Mouse (Mus musculus): ENCODE data around the gene Cacna1s.

Cacna1s gene

GRCm38 (mm10) chr1:136137071-136137531, 84.6 kb downstream of the Cacna1s start:
- no peak for DNase-seq (ENCODE audit: low spot score in 2 of 2)

DNA sequence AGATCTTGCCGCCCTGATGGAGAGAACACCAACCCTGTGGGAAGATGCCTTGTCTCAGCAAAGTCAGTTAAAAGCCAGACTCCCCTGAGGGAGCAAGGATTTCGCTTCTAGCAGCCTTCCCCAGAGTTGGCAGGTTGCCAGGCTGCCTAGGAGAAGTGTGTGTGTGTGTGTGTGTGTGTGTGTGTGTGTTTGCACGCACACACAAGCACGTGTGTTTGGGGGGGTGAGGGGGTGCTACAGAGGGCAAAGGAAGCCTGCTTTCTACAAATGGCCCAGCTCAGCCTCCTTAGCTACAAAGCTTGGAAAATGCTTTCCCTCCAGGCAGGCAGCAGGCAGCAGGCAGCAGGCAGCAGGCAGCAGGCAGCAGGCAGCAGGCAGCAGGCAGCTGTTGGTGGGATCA, 85.0 kb downstream of the Cacna1s start:
- no peak for DNase-seq (ENCODE audit: low spot score in 2 of 2)

GRCm38 (mm10) chr1:136138191-136138830, 85.8 kb downstream of the Cacna1s start:
- no peak for DNase-seq (ENCODE audit: low spot score in 2 of 2)

- DNase-seq (ENCODE audit: low spot score in 2 of 2) = peak; percentile 89
Measured at GRCm38 (mm10) chr1:136139990-136140640, 87.6 kb downstream of the Cacna1s start.

DNA sequence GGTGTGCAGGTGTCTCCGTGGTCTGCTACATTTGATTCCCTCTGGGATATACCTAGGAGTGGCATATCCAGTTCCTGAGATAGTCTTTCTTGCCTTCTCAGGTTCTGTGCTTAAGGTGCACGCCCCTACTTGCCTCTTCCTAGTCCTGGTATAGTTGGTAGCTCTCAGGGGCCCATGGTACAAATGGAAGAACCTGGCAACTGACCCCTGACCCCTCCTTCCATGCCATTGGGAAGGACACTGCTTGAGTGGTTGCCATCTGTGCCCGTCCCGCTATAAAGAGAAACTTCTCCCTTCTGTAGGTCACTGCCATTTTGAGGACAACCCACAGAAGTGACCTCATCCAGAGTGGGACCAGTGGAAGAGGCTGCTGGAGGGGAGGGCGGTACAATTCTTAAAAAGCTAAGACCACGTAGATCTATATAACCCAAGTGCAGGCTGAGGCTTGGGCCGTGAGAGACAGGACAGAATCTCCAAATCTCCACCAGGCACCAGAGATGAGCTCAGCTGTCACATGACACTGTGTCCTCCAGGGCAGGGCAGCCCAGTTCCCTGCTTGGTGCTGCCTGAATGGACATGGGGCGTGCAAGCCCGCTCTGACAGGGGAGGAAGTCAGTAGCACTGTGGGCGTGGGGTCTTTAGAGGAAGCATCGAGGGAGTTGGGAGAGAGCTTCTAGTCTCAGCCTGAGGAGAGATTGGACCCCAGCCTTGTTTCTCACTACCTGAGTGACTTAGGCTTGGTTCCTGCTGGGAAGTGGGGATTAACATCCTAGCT, 88.8 kb downstream of the Cacna1s start:
- DNase-seq (ENCODE audit: low spot score in 2 of 2) = no peak

- DNase-seq (ENCODE audit: low spot score in 2 of 2) = peak in 1 of 2 experiments; percentile 72
Measured at GRCm38 (mm10) chr1:136142336-136142735, 89.8 kb downstream of the Cacna1s start.

DNA sequence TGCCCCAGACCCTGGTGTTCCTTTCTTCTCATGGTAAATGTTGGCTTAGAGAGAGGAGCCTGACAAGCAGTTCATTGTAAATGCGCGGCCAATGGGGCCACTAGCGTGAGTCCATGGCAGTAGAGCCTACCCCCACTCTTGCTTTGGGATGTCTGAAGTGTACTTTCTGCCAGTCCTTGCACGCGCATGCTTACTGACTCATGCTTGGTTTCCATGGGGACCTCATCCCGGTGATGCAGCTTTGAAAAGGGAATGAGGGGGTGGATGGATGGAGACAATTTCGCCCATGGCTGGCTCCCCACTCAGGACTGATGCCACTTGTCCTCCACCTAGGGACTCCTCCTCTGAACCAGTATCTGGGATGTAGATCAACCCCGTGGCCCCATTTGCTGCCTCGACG, 91.0 kb downstream of the Cacna1s start:
- DNase-seq (ENCODE audit: low spot score in 2 of 2) = peak; percentile 76 to 86

- no peak for DNase-seq (ENCODE audit: low spot score in 2 of 2)
Measured at GRCm38 (mm10) chr1:136149702-136150101, 97.2 kb downstream of the Cacna1s start.

DNA sequence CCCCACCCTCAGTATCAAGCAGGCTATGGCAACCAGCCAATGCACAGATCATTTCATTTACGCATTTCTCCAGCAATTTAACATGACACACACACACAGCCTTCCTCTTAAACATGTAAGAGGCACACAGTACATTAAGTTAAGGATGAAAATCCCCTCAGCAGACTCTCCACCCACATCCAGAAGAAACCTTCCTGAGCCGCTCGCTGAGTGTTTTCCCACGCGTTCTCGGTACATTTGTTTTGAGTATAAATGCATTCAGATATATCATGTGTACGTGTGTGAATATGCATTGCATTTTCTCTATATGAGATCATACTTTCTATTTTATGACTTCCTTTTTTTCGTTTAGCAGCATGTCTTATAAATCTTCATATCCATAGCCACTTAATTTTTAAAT, 98.8 kb downstream of the Cacna1s start:
- DNase-seq (ENCODE audit: low spot score in 2 of 2) = no peak

- no peak for DNase-seq (ENCODE audit: low spot score in 2 of 2)
Measured at GRCm38 (mm10) chr1:136156304-136156703, 103.8 kb downstream of the Cacna1s start.

GRCm38 (mm10) chr1:136156951-136157350, 104.4 kb downstream of the Cacna1s start:
- DNase-seq (ENCODE audit: low spot score in 2 of 2) = no peak

DNA sequence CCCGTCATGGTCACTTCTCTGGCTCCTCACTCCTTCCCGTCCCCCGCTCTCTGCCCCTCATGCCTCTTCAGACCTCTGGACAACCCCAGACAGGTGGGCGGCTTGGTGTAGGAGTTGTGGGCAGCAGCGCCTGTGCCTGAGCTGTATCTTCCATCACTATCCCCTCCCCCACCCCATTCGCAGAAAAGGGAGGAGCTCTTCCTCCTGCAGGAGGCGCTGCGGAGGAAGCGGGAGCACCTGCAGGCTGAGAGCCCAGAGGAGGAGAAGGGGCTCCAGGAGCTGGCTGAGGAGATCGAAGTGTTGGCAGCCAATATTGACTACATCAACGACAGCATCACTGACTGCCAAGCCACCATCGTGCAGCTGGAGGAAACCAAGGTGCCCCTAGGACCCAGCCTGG, 107.3 kb downstream of the Cacna1s start:
- no peak for DNase-seq (ENCODE audit: low spot score in 2 of 2)

- DNase-seq (ENCODE audit: low spot score in 2 of 2) = no peak
Measured at GRCm38 (mm10) chr1:136160297-136160696, 107.7 kb downstream of the Cacna1s start.

DNA sequence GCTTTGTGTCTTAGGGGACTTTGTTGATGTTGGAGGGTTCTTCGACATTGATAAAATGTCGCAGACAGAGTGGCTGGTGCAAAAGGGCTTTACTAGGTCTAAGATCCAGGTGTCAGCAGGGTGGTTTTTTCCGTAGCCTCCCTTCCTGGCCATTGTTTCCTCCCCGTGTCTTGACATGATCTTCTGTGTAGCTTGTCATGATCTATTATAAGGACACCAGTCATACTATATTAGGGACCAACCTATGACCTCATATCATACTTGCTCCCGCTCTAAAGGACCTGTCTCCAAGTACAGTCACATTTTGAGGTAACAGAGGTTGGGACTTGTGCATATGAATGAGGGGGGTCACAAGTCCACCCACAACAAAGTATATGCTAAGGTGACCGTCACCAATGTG, 108.4 kb downstream of the Cacna1s start:
- DNase-seq (ENCODE audit: low spot score in 2 of 2) = no peak

DNA sequence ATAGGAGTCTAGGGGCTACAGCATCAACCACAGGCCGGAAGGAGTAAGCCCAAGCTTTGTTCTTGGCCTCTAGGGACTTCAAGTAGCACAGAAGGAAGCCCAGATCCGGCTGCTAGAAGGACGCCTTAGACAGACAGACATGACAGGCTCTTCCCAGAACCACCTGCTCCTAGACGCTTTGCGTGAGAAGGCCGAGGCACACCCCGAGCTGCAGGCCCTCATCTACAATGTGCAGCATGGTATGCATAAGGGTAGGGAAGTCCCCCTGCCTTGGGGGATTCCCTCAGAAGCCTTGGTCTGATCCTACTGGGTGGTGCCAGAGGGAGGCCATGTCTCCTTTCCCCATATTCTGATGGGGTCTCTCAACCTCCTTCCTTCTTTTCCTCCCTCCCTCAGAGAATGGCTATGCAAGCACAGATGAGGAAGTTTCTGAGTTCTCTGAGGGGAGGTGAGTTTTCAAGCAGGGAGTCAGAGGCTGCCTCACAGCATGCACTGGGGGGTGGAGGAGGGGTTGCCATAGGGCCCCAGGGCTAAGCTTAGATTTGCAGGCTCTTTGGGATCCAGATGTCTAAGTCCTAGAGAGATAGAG, 108.9 kb downstream of the Cacna1s start:
- DNase-seq (ENCODE audit: low spot score in 2 of 2) = no peak

- DNase-seq (ENCODE audit: low spot score in 2 of 2) = no peak
Measured at GRCm38 (mm10) chr1:136165436-136165835, 112.9 kb downstream of the Cacna1s start.

DNA sequence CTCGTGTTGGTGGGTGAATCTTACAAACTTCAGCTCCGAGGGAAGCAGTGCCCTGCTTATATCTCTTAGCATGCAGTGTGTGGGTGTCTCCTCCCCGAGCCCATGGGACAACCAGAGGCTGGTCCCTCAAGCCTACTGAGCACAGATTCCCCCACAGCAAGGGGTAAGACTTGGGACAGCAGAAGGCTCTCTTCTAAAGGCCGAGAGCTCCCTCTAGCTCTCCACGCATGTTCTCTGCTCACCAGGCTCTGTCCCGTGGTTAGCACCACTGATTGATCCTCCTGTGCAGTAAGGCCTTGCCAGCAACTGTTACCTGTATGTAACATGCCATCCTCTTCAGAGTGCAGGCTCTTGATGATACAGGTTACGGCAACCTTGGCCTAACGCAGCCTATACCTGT, 115.1 kb downstream of the Cacna1s start:
- DNase-seq (ENCODE audit: low spot score in 2 of 2) = peak; percentile 64

All from frontal cortex, postnatal 36 days (tissue).